Mouse (Mus musculus) mouse trophoblast stem cell (cell line): ENCODE results near the gene Tnrc6b.

ENCODE experiments used
- in situ Hi-C, 2 experiments: fragments of 300-500 bp; cut with MseI, MboI; formaldehyde crosslinking; loops; 2 replicates in 1 of 2; 3 replicates in 1 of 2; pipeline ENCODE4 v1.15.1; 2025

The Tnrc6b gene

GRCm38 (mm10) chr15:80710608-80711363, at the start of gene Tnrc6b:
Gene Tnrc6b, plus strand, starts transcription at chr15:80711313.
- in situ Hi-C loops, result no loop called here

DNA sequence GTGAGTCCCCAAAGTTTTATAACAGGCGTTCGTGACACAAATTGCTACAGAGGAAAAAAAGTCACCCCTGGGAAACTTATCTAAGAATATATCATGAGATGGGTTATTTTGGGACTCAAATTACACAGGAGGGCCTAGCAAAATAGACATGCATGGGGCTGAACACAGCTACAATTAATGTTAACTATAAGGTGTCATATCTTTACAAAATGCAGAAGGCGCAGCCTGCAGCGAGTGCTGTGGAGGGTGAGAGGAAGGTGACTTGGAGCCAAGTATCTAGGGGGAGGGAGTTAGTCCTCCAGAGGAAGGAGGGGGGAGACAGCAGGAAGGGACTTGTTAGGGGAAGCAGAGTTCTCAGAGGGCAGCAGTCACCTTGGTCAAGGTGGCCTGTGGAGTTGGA, 46.7 kb upstream of the Tnrc6b start:
- in situ Hi-C loops, result no loop called here

GRCm38 (mm10) chr15:80671295-80672252, 39.5 kb upstream of the Tnrc6b start, which contains the start of gene Fam83f:
Gene Fam83f, plus strand, starts transcription at chr15:80671847.
- in situ Hi-C loops, result no loop called here

- in situ Hi-C loops, result no loop called here
Observed at GRCm38 (mm10) chr15:80672810-80673209, 38.3 kb upstream of the Tnrc6b start.

GRCm38 (mm10) chr15:80673337-80674095, 37.6 kb upstream of the Tnrc6b start:
- in situ Hi-C loops, result no loop called here

GRCm38 (mm10) chr15:80674700-80675099, 36.4 kb upstream of the Tnrc6b start:
- in situ Hi-C loops, result no loop called here

GRCm38 (mm10) chr15:80679515-80680215, 31.4 kb upstream of the Tnrc6b start:
- in situ Hi-C loops, result no loop called here

GRCm38 (mm10) chr15:80680347-80681030, 30.6 kb upstream of the Tnrc6b start:
- in situ Hi-C loops, result no loop called here

DNA sequence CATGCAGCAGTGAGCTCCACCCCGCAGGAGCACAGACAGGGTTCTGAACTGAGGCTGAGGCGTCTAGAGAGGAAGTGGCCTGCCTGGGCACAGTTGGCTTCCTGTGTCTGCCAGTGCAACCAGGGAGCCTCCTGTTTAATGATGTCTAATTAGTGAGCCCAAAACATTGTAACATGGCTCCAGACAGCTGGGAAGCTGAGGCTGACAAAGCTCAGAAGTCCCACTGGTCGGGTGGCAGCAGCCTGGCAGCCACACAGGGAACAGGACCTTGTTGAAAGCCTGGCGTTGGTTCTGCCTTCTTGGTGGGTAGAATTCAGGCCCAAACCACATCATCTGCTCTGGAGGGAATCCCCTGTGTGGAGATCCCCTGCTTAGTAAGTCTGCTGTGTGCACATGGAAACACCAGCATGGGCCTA, 29.6 kb upstream of the Tnrc6b start:
- in situ Hi-C loops, result no loop called here

- in situ Hi-C loops, result no loop called here
Observed at GRCm38 (mm10) chr15:80682343-80682742, 28.8 kb upstream of the Tnrc6b start.

- in situ Hi-C loops, result no loop called here
Observed at GRCm38 (mm10) chr15:80683151-80683550, 28.0 kb upstream of the Tnrc6b start.

DNA sequence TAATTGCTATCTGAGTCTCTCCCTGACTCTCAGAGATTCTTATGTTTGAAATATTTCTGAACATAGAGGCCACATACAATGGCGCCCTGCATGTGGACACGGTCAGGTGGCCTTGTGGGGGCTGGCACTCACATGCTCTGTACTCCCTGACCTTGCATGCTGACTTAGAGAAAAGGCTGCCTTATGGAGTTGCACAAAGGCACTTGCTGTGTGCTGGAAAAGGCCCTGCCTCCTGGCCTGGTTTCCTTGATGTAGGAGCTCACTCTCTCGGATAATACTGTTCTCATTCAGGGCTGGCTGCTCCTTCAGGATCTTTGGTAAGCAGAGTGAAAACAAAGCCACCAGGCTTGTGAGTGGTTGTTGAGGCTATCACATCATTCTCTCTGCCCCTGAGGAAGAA, 27.1 kb upstream of the Tnrc6b start:
- in situ Hi-C loops, result no loop called here

DNA sequence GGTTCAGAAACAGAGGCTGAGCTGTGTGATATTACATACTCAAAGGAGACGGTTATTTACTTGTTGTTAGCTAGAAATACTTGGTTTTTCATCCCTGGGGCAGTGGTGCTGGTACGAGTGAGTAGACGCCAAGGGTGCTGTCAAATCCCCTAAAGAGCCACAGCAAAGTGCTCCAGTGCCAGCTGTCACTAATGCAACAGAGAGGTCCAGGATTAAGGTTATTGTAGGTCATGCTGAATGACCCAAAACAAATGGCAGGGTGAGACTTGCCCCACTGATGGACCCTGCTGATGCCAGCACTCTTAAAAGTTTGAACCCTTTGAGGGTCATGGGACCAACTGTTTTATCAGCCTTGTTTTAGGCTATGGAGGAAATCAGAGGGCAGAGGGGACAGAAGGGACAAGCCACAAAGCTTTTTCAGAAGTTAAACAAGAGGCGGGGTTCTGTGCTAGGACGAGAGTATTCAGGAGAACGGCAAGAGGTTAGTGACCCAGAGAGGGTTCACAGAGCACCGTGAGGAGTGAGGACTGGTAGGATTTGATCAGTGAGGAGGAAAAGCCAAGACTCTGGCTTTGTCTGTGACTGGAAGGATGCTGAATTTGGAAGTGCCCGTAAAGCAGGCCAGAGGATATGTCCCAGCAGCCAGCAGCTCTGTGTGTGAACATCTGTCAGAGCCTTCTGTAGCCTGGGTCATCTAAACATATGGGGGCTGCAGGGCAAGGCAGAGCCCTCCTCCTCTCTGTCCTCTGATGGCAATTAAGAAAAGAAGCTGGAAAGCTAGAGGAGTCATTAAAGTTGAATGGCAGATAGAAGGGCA, 26.1 kb upstream of the Tnrc6b start:
- in situ Hi-C loops, result loop anchor here in 1 of 2 experiments (5.0 kb wide), 2 partner anchors 43 to 418 kb away; no protein-coding TSS in a partner anchor

GRCm38 (mm10) chr15:80685603-80685895, 25.6 kb upstream of the Tnrc6b start:
- in situ Hi-C loops, result loop anchor here in 1 of 2 experiments (5.0 kb wide), 2 partner anchors 43 to 418 kb away; no protein-coding TSS in a partner anchor

GRCm38 (mm10) chr15:80688536-80688935, 22.6 kb upstream of the Tnrc6b start:
- in situ Hi-C loops, result loop anchor here in 1 of 2 experiments (5.0 kb wide), 2 partner anchors 46 to 421 kb away; no protein-coding TSS in a partner anchor

DNA sequence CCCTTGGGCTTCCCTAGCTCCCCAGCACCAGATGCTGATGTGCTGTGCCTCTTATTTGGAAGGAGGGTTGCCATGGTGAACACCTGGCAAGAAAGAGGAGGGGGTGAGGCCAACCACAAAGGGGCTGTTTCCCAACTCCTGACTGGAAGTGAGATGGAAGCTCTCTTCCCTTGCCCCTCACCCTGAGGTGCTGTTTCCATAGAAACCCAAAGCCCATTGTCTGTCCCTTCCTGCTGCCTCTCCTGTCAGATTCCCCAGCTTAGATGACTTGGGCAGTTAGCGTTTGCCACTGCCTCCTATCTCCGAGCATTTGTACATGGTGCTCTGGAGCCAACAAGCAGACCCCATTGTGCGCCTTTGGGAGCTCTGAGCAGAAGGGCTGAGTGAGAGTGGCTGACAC, 17.6 kb upstream of the Tnrc6b start:
- in situ Hi-C loops, result no loop called here

- in situ Hi-C loops, result no loop called here
Observed at GRCm38 (mm10) chr15:80694125-80694910, 16.8 kb upstream of the Tnrc6b start.

GRCm38 (mm10) chr15:80697564-80697963, 13.5 kb upstream of the Tnrc6b start:
- in situ Hi-C loops, result no loop called here
